Mouse (Mus musculus): ENCODE data around the gene Lyg1.
A peak's percentile ranks its signal among the peaks of the same experiment; 100 is the strongest.

DNA sequence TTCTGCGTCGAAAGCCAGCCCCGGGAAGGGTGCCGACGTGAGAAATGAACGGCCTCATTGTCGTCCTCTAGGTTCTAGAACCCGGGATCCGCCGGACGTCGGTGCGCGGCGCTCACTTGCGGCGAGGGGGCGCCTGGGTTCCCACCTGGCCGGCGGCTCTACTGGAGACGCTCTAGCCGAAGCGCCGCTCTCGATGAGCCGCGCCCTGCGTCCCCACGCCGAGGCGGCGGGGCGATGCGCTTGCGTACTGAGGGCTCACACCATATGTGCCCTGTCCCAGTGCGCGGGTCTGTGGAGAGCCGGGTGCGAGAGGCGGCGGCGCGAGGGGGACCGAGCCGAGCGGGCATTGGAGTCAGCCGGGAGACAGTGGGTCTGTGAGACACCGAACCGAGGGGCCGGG is 40.3 kb upstream of the Lyg1 start, which contains the start of the genes Txndc9 and Eif5b:
- peak; percentile 85 for TF ChIP-seq CTCF (IDR thresholded peaks at IDR 0.05)
- TF ChIP-seq POLR2A (IDR thresholded peaks at IDR 0.05; ENCODE audit: insufficient read depth, low read depth, low read length): peak; percentile 64; the same call in 1 of the 2 replicates

All from heart, adult 2 months (tissue).